Mouse (Mus musculus): ENCODE results near the gene 1700025F22Rik. TPM values are rescaled to one million over a fixed set of nuclear protein-coding genes. Genes with fewer than 3 reads are reported as not detected.
"Not testable (repeated sequence)": the region's sequence is repeated elsewhere in the genome, so short reads cannot be mapped to it uniquely, and the experiment has no call there.

The 1700025F22Rik gene
- not detected in 2 replicates for polyA plus RNA-seq (2012; rRNA removed)

- DNase-seq (ENCODE audit: low spot score), result no peak
Measured at GRCm38 (mm10) chr19:11165172-11165571, at the start of gene 1700025F22Rik. Gene 1700025F22Rik, minus strand, starts transcription at chr19:11165320.

GRCm38 (mm10) chr19:11196546-11196945 is 31.4 kb upstream of the 1700025F22Rik start, which contains the start of gene Ms4a13:
Gene Ms4a13, minus strand, starts transcription at chr19:11196737.
- no peak for DNase-seq (ENCODE audit: low spot score)

- no peak for DNase-seq (ENCODE audit: low spot score)
Measured at GRCm38 (mm10) chr19:11192552-11192951, 27.4 kb upstream of the 1700025F22Rik start.

- no peak for DNase-seq (ENCODE audit: low spot score)
Measured at GRCm38 (mm10) chr19:11184121-11184520, 19.0 kb upstream of the 1700025F22Rik start.

GRCm38 (mm10) chr19:11177464-11177863 is 12.3 kb upstream of the 1700025F22Rik start:
- no peak for DNase-seq (ENCODE audit: low spot score)

GRCm38 (mm10) chr19:11157890-11158289 is 7.2 kb downstream of the 1700025F22Rik start:
- not testable (repeated sequence) for DNase-seq (ENCODE audit: low spot score)

- no peak for DNase-seq (ENCODE audit: low spot score)
Measured at GRCm38 (mm10) chr19:11135336-11135735, 29.8 kb downstream of the 1700025F22Rik start.

- no peak for DNase-seq (ENCODE audit: low spot score)
Measured at GRCm38 (mm10) chr19:11134852-11135251, 30.3 kb downstream of the 1700025F22Rik start.

- not testable (repeated sequence) for DNase-seq (ENCODE audit: low spot score)
Measured at GRCm38 (mm10) chr19:11130776-11131175, 34.3 kb downstream of the 1700025F22Rik start, which contains the start of gene 1700017D01Rik. Gene 1700017D01Rik, minus strand, starts transcription at chr19:11130876.

- no peak for DNase-seq (ENCODE audit: low spot score)
Measured at GRCm38 (mm10) chr19:11129702-11130101, 35.4 kb downstream of the 1700025F22Rik start.

GRCm38 (mm10) chr19:11121016-11121420 is 44.1 kb downstream of the 1700025F22Rik start:
- not testable (repeated sequence) for DNase-seq (ENCODE audit: low spot score)

- DNase-seq (ENCODE audit: low spot score), result no peak
Measured at GRCm38 (mm10) chr19:11119338-11119737, 45.8 kb downstream of the 1700025F22Rik start.

GRCm38 (mm10) chr19:11107746-11108145 is 57.4 kb downstream of the 1700025F22Rik start:
- no peak for DNase-seq (ENCODE audit: low spot score)

- no peak for DNase-seq (ENCODE audit: low spot score)
Measured at GRCm38 (mm10) chr19:11101880-11102279, 63.2 kb downstream of the 1700025F22Rik start.

GRCm38 (mm10) chr19:11098401-11098800 is 66.7 kb downstream of the 1700025F22Rik start:
- DNase-seq (ENCODE audit: low spot score), result no peak

GRCm38 (mm10) chr19:11092131-11092530 is 73.0 kb downstream of the 1700025F22Rik start:
- not testable (repeated sequence) for DNase-seq (ENCODE audit: low spot score)

Other genes with a start within 250 kb of the 1700025F22Rik start
- 0.56 and 1.4 TPM in 2 replicates for gene Zp1, start 244.7 kb downstream of the 1700025F22Rik start, polyA plus RNA-seq (2012; rRNA removed)
- 0.06 TPM in 2 replicates for gene Ptgdr2, start 228.2 kb downstream of the 1700025F22Rik start, polyA plus RNA-seq (2012; rRNA removed)
- gene Ccdc86, start 216.1 kb downstream of the 1700025F22Rik start, polyA plus RNA-seq (2012; rRNA removed), result 7.3 and 7.9 TPM in 2 replicates
- 0.06 TPM in 1 of 2 replicates, not detected in the other for gene Ms4a10, start 190.7 kb downstream of the 1700025F22Rik start, polyA plus RNA-seq (2012; rRNA removed)
- not detected in 2 replicates for gene Ms4a15, start 172.1 kb downstream of the 1700025F22Rik start, polyA plus RNA-seq (2012; rRNA removed)
- not detected in 2 replicates for gene Ms4a18, start 147.3 kb downstream of the 1700025F22Rik start, polyA plus RNA-seq (2012; rRNA removed)
- 1.7 and 2.2 TPM in 2 replicates for gene Ms4a8a, start 84.2 kb downstream of the 1700025F22Rik start, polyA plus RNA-seq (2012; rRNA removed)
- gene 1700017D01Rik, start 34.4 kb downstream of the 1700025F22Rik start, polyA plus RNA-seq (2012; rRNA removed), result not detected in 2 replicates
- not detected in 2 replicates for gene Ms4a13, start 31.4 kb upstream of the 1700025F22Rik start, polyA plus RNA-seq (2012; rRNA removed)
- gene Ms4a12, start 67.1 kb upstream of the 1700025F22Rik start, polyA plus RNA-seq (2012; rRNA removed), result not detected in 2 replicates
- 0.10 and 0.25 TPM in 2 replicates for gene Ms4a1, start 100.9 kb upstream of the 1700025F22Rik start, polyA plus RNA-seq (2012; rRNA removed)
- not detected in 2 replicates for gene Ms4a5, start 118.6 kb upstream of the 1700025F22Rik start, polyA plus RNA-seq (2012; rRNA removed)
- gene Ms4a14, start 149.1 kb upstream of the 1700025F22Rik start, polyA plus RNA-seq (2012; rRNA removed), result 1.6 and 2.0 TPM in 2 replicates
- gene Ms4a7, start 170.8 kb upstream of the 1700025F22Rik start, polyA plus RNA-seq (2012; rRNA removed), result 11.5 and 16.8 TPM in 2 replicates
- 3.4 and 3.8 TPM in 2 replicates for gene Ms4a4a, start 210.2 kb upstream of the 1700025F22Rik start, polyA plus RNA-seq (2012; rRNA removed)
- 1.5 and 2.5 TPM in 2 replicates for gene Ms4a4c, start 239.4 kb upstream of the 1700025F22Rik start, polyA plus RNA-seq (2012; rRNA removed)